Mouse (Mus musculus) hindbrain, embryonic 11.5 days (tissue): ENCODE data around the gene Smad6. TPM values are rescaled to one million over a fixed set of nuclear protein-coding genes. Genes with fewer than 3 reads are reported as not detected.

ENCODE experiments used
- ATAC-seq: fragments of 200-750 bp; cut with Nextera tagmentation; 2 replicates; pipeline ENCODE4 v1.8.0; 2017; ENCODE audit warnings: mild to moderate bottlenecking, moderate TSS enrichment, moderate library complexity; ENCODE audit not compliant: low FRiP score
- DNase-seq: peaks from one replicate; pipeline ENCODE4 v3.0.0-alpha.2; 2015; ENCODE audit warnings: low spot score
- H3K27ac ChIP-seq: fragments of 300-500 bp; sonication (generic); 2 replicates; pipeline ENCODE4 v1.5.1; 2014; ENCODE audit warnings: mild to moderate bottlenecking, low read depth, low read length
- H3K27me3 ChIP-seq: fragments of 300-500 bp; sonication (generic); 2 replicates; pipeline ENCODE4 v1.6.1; 2014; ENCODE audit warnings: mild to moderate bottlenecking, low read length, moderate library complexity, mixed read lengths; ENCODE audit not compliant: control insufficient read depth, insufficient read depth
- H3K36me3 ChIP-seq: fragments of 300-500 bp; sonication (generic); 2 replicates; pipeline ENCODE4 v1.6.1; 2014; ENCODE audit warnings: mild to moderate bottlenecking, low read length, moderate library complexity, mixed read lengths; ENCODE audit not compliant: control insufficient read depth, insufficient read depth
- H3K4me1 ChIP-seq: fragments of 300-500 bp; sonication (generic); replicated peaks from 2 replicates; pipeline ENCODE4 v1.6.1; 2014; ENCODE audit warnings: low read length, mixed read lengths; ENCODE audit not compliant: control insufficient read depth, insufficient read depth
- H3K4me2 ChIP-seq: fragments of 300-500 bp; sonication (generic); replicated peaks from 2 replicates; pipeline ENCODE4 v1.6.1; 2014; ENCODE audit warnings: mild to moderate bottlenecking, low read depth, low read length
- H3K4me3 ChIP-seq: fragments of 300-500 bp; sonication (generic); 2 replicates; pipeline ENCODE4 v1.5.1; 2014; ENCODE audit warnings: low read depth, low read length
- H3K9ac ChIP-seq: fragments of 300-500 bp; sonication (generic); 2 replicates; pipeline ENCODE4 v1.6.1; 2014; ENCODE audit warnings: low read depth, low read length
- H3K9me3 ChIP-seq: fragments of 300-500 bp; sonication (generic); 2 replicates; pipeline ENCODE4 v1.6.1; 2016; ENCODE audit warnings: low read length; ENCODE audit not compliant: control insufficient read depth
- WGBS: fragments of 180-500 bp; shearing (Covaris S2); extraction: QIAGEN DNeasy Blood & Tissue Kit; methylation state at CpG from one replicate; pipeline ENCODE4 v1.1.7; 2014; 5-methylcytosine and 5-hydroxymethylcytosine counted together
- polyA plus RNA-seq: library from polyadenylated mRNA; unstranded; fragments of >200 nt; fragmentation: Nextera tagmentation; extraction: Ambion mirVana; gene quantifications from 2 replicates; pipeline ENCODE4 v1.2.1, GENCODE M21; 2014

Gene Smad6
- polyA plus RNA-seq, 1 experiment from 2014 or later, result 5.5 TPM

DNA sequence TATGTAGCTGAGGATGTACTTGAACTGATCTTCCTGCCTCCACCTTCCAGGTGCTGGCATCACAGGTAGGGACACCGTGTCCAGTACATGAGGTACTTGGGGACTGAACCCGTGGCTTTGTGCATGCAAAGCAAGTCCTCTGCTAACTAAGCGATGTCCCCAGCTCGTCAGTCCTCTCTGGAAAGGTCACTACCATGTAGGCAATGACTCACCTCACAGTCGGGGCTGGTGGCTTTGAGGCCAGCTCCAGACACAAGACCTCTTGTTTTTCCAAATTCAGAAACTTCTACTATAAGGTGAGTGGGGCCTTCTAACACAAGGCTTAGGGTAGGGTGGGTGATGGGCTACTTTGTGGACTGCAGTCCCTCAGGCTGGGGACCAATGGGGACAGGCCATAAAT, 21.8 kb downstream of the Smad6 start:
- no peak overlapping the region for H3K4me3 ChIP-seq
- 79% methylated on average over 5 of the region's 5 CpGs for WGBS
- no peak overlapping the region for H3K9ac ChIP-seq

DNA sequence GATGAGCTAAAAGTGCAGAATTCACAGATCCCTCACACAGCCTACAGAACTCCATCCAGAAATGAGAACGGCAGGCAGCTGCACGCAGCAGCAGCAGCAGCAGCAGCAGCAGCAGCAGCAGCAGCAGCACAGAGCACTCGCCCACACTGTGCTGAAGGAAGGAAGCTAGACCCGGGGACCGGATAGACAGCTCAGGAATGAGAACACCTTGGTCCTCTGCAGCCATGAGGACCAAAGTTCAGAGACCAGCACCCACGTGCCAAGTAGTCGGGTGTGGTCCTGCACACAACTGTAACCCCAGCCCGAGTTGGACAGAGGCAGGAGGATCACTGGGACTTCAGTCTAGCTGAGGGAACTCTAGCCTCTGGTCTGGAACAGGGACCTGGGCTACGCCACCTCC, 22.7 kb downstream of the Smad6 start:
- Histone ChIP-seq H3K27me3 (no peaks in the 10 kb centered on the region), H3K4me1 (no peaks in the 10 kb centered on the region), H3K4me3 (no peak overlapping the region), H3K9me3 (no peaks in the 10 kb centered on the region), H3K4me2 (no peak overlapping the region), H3K36me3 (no peaks in the 10 kb centered on the region), H3K27ac (no peak overlapping the region), H3K9ac (no peak overlapping the region)
- DNase-seq (no peak), ATAC-seq (no peak)
- WGBS, result 89% methylated on average over 9 of the region's 9 CpGs

More for the DNA sequence above, 21.8 kb downstream of the Smad6 start:
- Histone ChIP-seq H3K4me1 (no peaks in the 10 kb centered on the region), H3K27me3 (no peaks in the 10 kb centered on the region), H3K4me2 (no peak overlapping the region), H3K9me3 (no peaks in the 10 kb centered on the region), H3K27ac (no peak overlapping the region), H3K36me3 (no peaks in the 10 kb centered on the region)
- DNase-seq, result no peak
- no peak for ATAC-seq

DNA sequence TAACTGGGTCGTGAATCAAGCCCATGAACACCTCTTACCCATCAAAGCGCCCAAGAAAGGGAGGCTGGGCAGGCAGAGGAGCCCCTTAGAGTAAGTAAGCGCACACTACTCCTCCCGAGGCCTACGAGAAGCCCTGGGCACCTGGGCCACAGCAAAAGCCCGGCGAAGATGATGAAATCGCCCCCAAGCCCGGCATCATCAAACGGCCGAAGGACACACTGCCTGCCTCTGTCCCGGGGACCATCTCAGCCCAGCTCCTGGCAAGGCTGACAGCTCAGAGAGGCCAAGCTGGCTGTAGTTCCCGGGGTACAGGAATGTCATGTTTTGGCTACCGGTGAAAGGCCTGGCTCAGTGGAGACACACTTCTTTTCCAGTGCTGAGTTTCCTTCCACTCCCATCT, 23.8 kb downstream of the Smad6 start:
- no peaks in the 10 kb centered on the region for H3K4me1 ChIP-seq
- H3K9me3 ChIP-seq, result no peaks in the 10 kb centered on the region
- no peak overlapping the region for H3K4me3 ChIP-seq
- DNase-seq, result no peak
- WGBS, result 71% methylated on average over 14 of the region's 14 CpGs
- no peaks in the 10 kb centered on the region for H3K36me3 ChIP-seq
- H3K4me2 ChIP-seq, result no peak overlapping the region
- no peak overlapping the region for H3K9ac ChIP-seq
- H3K27me3 ChIP-seq, result no peaks in the 10 kb centered on the region
- no peak overlapping the region for H3K27ac ChIP-seq
- ATAC-seq, result no peak

DNA sequence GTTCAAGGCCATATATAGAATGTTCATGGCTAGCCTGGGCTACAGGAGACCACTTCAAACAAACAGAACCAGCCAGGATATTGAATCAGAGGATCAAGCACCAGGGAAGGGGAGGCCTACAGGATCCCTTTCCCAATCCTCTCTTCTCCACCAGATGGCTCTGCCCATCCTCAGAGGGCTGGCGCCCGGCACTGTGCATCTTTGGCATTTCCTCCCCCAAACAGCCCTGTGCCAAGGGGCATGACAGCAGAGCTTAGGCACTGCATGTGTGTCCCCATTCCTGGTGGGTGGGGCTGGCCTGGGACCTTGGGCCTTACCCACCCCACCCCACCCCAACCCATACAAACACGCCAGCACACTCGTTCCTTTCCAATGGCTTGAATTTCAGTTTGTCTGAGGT, 24.4 kb downstream of the Smad6 start:
- H3K36me3 ChIP-seq, result no peaks in the 10 kb centered on the region
- ATAC-seq, result no peak

DNA sequence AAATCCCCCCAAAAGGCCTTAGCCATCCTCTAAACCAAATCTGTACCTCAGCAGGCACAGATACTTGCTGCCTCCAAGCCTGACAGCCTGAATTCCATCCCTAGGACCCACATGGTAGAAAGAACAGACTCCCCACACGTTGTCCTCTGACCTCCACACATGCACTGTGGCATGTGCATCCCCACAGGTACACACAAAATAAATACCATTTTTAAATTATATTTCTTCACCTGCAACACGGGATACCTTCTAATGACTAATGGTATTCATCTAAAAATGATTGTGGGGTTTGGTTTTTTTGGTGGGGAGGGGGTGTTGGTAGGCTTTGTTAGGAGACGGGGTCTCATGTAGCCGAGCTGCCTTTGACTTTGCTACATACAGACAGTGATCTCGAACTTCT, 28.6 kb downstream of the Smad6 start:
- Histone ChIP-seq H3K27ac (no peak overlapping the region), H3K36me3 (no peaks in the 10 kb centered on the region), H3K27me3 (no peaks in the 10 kb centered on the region), H3K9ac (no peak overlapping the region), H3K4me1 (no peaks in the 10 kb centered on the region; the same call in 1 of the 2 replicates), H3K4me2 (no peak overlapping the region), H3K4me3 (no peak overlapping the region), H3K9me3 (no peaks in the 10 kb centered on the region)
- no peak for ATAC-seq
- DNase-seq, result no peak
- 88% methylated on average over 5 of the region's 5 CpGs for WGBS

More for the DNA sequence above, 24.4 kb downstream of the Smad6 start:
- no peaks in the 10 kb centered on the region for H3K4me1 ChIP-seq
- no peak for DNase-seq
- H3K27ac ChIP-seq, result no peak overlapping the region
- no peak overlapping the region for H3K4me2 ChIP-seq
- H3K9me3 ChIP-seq, result no peaks in the 10 kb centered on the region
- H3K27me3 ChIP-seq, result no peaks in the 10 kb centered on the region
- H3K9ac ChIP-seq, result no peak overlapping the region
- H3K4me3 ChIP-seq, result no peak overlapping the region
- 65% methylated on average over 4 of the region's 4 CpGs for WGBS

DNA sequence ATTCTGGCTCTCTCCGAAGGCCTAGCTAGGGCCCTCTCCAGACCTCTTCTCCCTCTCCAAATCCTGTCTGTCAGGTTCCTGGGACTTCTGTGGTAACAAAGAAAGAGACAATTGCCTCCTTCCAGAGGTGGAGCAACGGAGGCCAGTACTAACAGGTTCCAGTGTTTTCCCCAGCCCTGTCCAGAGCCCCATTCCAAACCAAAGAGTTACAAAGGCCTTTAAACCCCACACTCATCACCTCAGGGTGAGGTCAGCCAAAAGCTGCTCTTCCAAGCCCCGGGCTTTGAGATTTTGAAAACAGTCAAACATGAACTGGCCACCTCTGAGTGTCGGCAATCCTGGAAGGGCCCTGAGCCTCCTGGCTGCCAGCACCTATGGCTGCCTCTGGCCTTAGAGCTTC, 29.1 kb downstream of the Smad6 start:
- Histone ChIP-seq H3K36me3 (no peaks in the 10 kb centered on the region), H3K4me1 (no peaks in the 10 kb centered on the region; the same call in 1 of the 2 replicates), H3K9me3 (no peaks in the 10 kb centered on the region), H3K4me3 (no peak overlapping the region), H3K4me2 (no peak overlapping the region), H3K9ac (no peak overlapping the region), H3K27ac (no peak overlapping the region), H3K27me3 (no peaks in the 10 kb centered on the region)
- WGBS, result 71% methylated on average over 4 of the region's 4 CpGs
- no peak for DNase-seq
- no peak for ATAC-seq

DNA sequence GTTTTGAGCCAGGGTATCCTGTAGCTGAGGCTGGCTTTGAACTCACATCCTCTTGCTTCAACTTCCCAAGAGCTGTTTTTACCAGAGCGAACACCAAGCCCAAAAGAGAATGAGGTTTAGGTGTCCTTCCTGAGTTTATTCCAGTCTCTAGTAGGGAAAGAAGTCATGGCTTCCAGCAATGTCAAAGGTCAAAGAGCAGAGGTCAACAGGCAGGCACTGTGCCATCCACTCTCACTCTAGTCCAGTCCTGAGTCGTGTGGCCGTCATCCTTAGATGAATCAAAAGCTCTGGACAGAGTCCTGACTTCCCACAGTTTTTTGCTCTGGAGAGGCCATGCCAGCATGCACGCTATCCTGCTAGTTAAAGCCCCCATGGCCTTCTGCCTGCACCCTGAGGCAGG, 30.7 kb downstream of the Smad6 start:
- Histone ChIP-seq H3K9ac (no peak overlapping the region), H3K4me1 (no peaks in the 10 kb centered on the region; the same call in 1 of the 2 replicates), H3K4me2 (no peak overlapping the region), H3K36me3 (no peaks in the 10 kb centered on the region), H3K27me3 (no peaks in the 10 kb centered on the region), H3K4me3 (no peak overlapping the region), H3K9me3 (no peaks in the 10 kb centered on the region), H3K27ac (no peak overlapping the region)
- WGBS, result 68% methylated on average over 4 of the region's 4 CpGs
- DNase-seq (no peak), ATAC-seq (no peak)

DNA sequence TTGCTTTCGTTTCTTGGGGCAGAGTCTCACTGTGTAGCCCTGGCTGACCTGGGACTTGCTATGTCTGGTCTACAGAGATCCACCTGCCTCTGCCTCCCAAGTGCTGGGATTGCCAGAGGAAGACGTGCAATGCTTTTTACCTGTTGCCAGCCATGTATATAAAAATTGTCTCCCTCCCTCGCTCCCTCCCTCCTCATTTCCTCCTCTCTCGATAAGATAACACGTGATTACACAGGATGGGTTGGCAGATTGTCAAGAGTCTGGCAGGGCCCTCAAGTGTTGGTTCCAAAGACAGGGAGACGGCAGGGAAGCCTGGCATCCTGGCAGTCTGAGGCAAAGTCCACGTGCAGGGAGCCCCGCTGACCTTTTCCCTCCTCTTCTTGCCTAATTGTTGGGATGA, 32.2 kb downstream of the Smad6 start:
- DNase-seq (no peak), ATAC-seq (no peak)
- no peak overlapping the region for H3K4me3 ChIP-seq
- 87% methylated on average over 8 of the region's 8 CpGs for WGBS
- no peak overlapping the region for H3K9ac ChIP-seq
- no peaks in the 10 kb centered on the region for H3K36me3 ChIP-seq
- H3K4me2 ChIP-seq, result no peak overlapping the region
- H3K27me3 ChIP-seq, result no peaks in the 10 kb centered on the region
- no peaks in the 10 kb centered on the region; the same call in 1 of the 2 replicates for H3K4me1 ChIP-seq
- no peak overlapping the region for H3K27ac ChIP-seq
- H3K9me3 ChIP-seq, result no peaks in the 10 kb centered on the region

DNA sequence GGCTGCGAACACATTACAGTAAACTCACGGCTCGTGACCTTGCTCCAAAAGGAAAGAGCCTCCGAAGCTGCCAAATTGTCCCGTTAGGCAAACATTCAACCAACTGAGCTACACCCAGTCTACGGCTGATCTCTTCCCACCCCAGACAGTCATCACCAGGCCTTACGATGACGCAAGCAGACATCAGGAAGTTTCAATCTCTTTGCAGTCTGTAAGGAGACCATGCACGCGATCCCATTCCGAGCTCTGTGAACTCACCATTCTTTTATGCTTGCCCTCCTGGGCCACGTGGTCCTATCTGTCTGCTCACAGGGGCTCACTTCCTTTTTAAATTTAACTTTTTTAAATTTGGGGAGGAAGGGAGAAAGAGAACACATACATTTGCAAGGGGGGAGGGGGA, 32.6 kb downstream of the Smad6 start:
- Histone ChIP-seq H3K36me3 (no peaks in the 10 kb centered on the region), H3K9ac (no peak overlapping the region), H3K27ac (no peak overlapping the region), H3K4me2 (no peak overlapping the region), H3K4me1 (no peaks in the 10 kb centered on the region; the same call in 1 of the 2 replicates), H3K9me3 (no peaks in the 10 kb centered on the region), H3K27me3 (no peaks in the 10 kb centered on the region), H3K4me3 (no peak overlapping the region)
- ATAC-seq, result no peak
- DNase-seq, result no peak
- 91% methylated on average over 12 of the region's 12 CpGs for WGBS
